Mouse (Mus musculus) brain, embryonic 14.5 days (tissue): ENCODE data around the gene Slc12a6. TPM values are rescaled to one million over a fixed set of nuclear protein-coding genes. Genes with fewer than 3 reads are reported as not detected.

Experiments used
- DNase-seq: peaks from one replicate; pipeline ENCODE4 v3.0.0-alpha.2; 2011; ENCODE audit warnings: low read depth
- CTCF ChIP-seq: fragments of 200-500 bp; IDR thresholded peaks from 2 replicates; pipeline ENCODE4 v1.5.1; 2012; ENCODE audit warnings: inconsistent platforms, mild to moderate bottlenecking, moderate library complexity, borderline replicate concordance; ENCODE audit not compliant: insufficient read depth, insufficient read length; ENCODE audit errors: extremely low read depth
- POLR2A ChIP-seq: fragments of 200-500 bp; IDR thresholded peaks from 2 replicates; pipeline ENCODE4 v1.6.1; 2012; ENCODE audit warnings: mild to moderate bottlenecking, inconsistent platforms, borderline replicate concordance; ENCODE audit not compliant: poor library complexity, insufficient read depth, insufficient read length, severe bottlenecking; ENCODE audit errors: extremely low read depth
- polyA plus RNA-seq: library from polyadenylated mRNA; depleted of rRNA; stranded (reverse); fragments of >200 nt; gene quantifications from 2 replicates; pipeline ENCODE4 v1.2.3, GENCODE M21; 2012

Slc12a6 gene
- polyA plus RNA-seq, 1 experiment = 52.9 TPM

GRCm38 (mm10) chr2:112359611-112360010 is 94.0 kb downstream of the Slc12a6 start:
- TF ChIP-seq CTCF (no peak), POLR2A (no peak)
- DNase-seq = no peak

- no peak for DNase-seq
- TF ChIP-seq POLR2A = no peak
These were observed 94.6 kb downstream of the Slc12a6 start for GRCm38 (mm10) chr2:112360012-112360780.

GRCm38 (mm10) chr2:112360781-112361169 is 95.2 kb downstream of the Slc12a6 start:
- no peak for DNase-seq
- TF ChIP-seq POLR2A = no peak
- TF ChIP-seq CTCF = no peak

- TF ChIP-seq POLR2A (no peak), CTCF (no peak)
- DNase-seq = no peak
These were observed 101.6 kb downstream of the Slc12a6 start for GRCm38 (mm10) chr2:112367222-112367621.

- DNase-seq = peak; percentile 98
- TF ChIP-seq POLR2A (peak; percentile 29; the same call in 1 of the 2 replicates), CTCF (no peak)
These were observed 102.4 kb downstream of the Slc12a6 start, which contains the start of gene Emc4 for GRCm38 (mm10) chr2:112367726-112368673. Gene Emc4, minus strand, starts transcription at chr2:112368027.

GRCm38 (mm10) chr2:112369941-112370340 is 104.3 kb downstream of the Slc12a6 start:
- no peak for TF ChIP-seq POLR2A
- no peak for TF ChIP-seq CTCF
- DNase-seq = no peak

- TF ChIP-seq CTCF (no peak), POLR2A (no peak)
- DNase-seq = peak; percentile 7
These were observed 107.5 kb downstream of the Slc12a6 start for GRCm38 (mm10) chr2:112373141-112373540.

GRCm38 (mm10) chr2:112374610-112375009 is 109.0 kb downstream of the Slc12a6 start:
- TF ChIP-seq CTCF (no peak), POLR2A (no peak)

GRCm38 (mm10) chr2:112378973-112379898 is 113.6 kb downstream of the Slc12a6 start, which contains the start of gene Katnbl1:
Gene Katnbl1, plus strand, starts transcription at chr2:112379211.
- peak; percentile 96 for DNase-seq
- peak; percentile 82 for TF ChIP-seq CTCF
- TF ChIP-seq POLR2A = peak; percentile 69

More at GRCm38 (mm10) chr2:112374610-112375009, 109.0 kb downstream of the Slc12a6 start:
- DNase-seq = no peak

GRCm38 (mm10) chr2:112380131-112380530 is 114.5 kb downstream of the Slc12a6 start:
- TF ChIP-seq POLR2A (no peak), CTCF (no peak)
- DNase-seq = no peak
